Mouse (Mus musculus) left cerebral cortex, postnatal 25 days (tissue): ENCODE data around the gene Sec31a. TPM values are rescaled to one million over a fixed set of nuclear protein-coding genes. Genes with fewer than 3 reads are reported as not detected.

ENCODE experiments used
- DNase-seq, 2 experiments: peaks; one replicate each; pipeline ENCODE4 v3.0.0; 2022; ENCODE audit warnings: low spot score in 2 of 2, mixed read lengths in 1 of 2
- intact Hi-C: fragments of 180-260 bp; cut with DNase I; formaldehyde crosslinking; loops from one replicate; pipeline ENCODE4 v1.15.1; 2025
- total RNA-seq, 2 experiments: library from RNA; stranded (reverse); gene quantifications; 2 replicates each; pipeline ENCODE4 v1.2.3; 2021

Sec31a gene
- total RNA-seq, 2 experiments from 2014 or later, result 108 to 112 TPM

- intact Hi-C loops, result no loop called here
- DNase-seq, result no peak
Measured at GRCm38 (mm10) chr5:100317010-100317409, 99.0 kb downstream of the Sec31a start.

- intact Hi-C loops, result no loop called here
- DNase-seq, result no peak
Measured at GRCm38 (mm10) chr5:100315646-100316045, 100.4 kb downstream of the Sec31a start.

- DNase-seq, result no peak
- intact Hi-C loops, result no loop called here
Measured at GRCm38 (mm10) chr5:100312391-100312790, 103.6 kb downstream of the Sec31a start.

Other genes starting within 250 kb of the Sec31a start
- 10 to 100 TPM; 16.2 to 23.6 TPM for gene Lin54, start 84.4 kb upstream of the Sec31a start, total RNA-seq
- gene Cops4, start 102.1 kb upstream of the Sec31a start, total RNA-seq, result 10 to 100 TPM; 79.6 to 83.2 TPM
- gene Plac8, start 156.0 kb upstream of the Sec31a start, total RNA-seq, result not detected